Mouse (Mus musculus) testis, postnatal 10 days (tissue): ENCODE results near the gene Tax1bp1.

ENCODE experiments used
- DNase-seq: peaks from one replicate; pipeline ENCODE4 v3.0.0; 2021; ENCODE audit warnings: low spot score

The Tax1bp1 gene

GRCm38 (mm10) chr6:52797252-52797800, 83.8 kb downstream of the Tax1bp1 start:
- DNase-seq = no peak

GRCm38 (mm10) chr6:52802181-52802580, 88.7 kb downstream of the Tax1bp1 start:
- no peak for DNase-seq

GRCm38 (mm10) chr6:52805237-52805856, 91.8 kb downstream of the Tax1bp1 start:
- DNase-seq = no peak
